Mouse (Mus musculus): Measurements from ENCODE around the gene Ccdc88c.

The Ccdc88c gene

GRCm38 (mm10) chr12:101028954-101029731 is at the start of gene Ccdc88c:
Ccdc88c (minus strand) TSS chr12:101029056.
- peak; percentile 86 for DNase-seq

GRCm38 (mm10) chr12:101077955-101078354 is 49.1 kb upstream of the Ccdc88c start:
- DNase-seq, result no peak

GRCm38 (mm10) chr12:101075433-101075832 is 46.6 kb upstream of the Ccdc88c start:
- DNase-seq, result no peak

DNA sequence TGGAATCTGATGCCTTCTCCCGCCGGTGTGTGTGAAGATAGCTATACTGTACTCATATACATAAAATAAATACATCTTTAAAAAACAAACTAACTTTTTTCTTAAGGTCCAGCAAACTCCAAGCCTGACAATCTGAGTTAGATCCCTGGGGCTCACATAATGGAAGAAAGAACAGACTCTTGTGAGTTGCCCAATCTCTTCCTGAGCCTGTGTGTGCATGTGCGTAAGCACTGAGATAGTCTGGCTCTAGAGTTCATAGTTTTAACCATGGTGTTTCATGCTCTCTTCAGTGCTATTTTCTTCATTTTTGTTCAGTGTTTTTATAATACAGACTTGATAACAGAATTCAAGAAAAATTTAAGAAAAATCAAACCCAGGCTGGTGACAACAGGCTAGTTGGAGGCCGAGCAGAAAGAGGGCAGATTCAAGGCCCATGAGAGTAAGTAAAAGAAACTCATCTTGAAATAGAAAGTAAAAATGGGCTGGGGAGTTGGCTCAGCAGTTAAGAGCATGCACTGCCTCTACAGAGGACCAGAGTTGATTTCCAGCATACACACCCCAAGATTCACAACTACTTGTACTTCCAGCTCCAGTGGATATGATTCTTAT is 46.1 kb upstream of the Ccdc88c start:
- no peak for DNase-seq

DNA sequence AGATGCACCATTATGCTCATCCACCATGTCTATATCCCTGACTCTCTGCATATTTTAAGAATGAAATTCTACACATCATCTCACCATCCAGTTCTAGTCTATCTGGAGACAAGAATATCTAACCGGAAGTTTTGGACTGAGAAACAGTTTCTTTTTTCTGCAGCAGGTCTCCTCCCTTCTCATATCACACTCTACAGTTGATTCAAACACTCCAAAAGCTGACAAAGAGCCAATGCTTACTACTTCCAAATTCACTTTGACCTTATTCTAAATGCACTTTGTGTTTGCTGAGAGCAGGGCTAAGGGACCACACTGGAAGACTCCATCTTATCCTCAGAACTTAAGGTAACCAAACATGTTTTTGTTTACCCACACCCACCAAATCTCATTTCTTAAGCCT is 41.0 kb upstream of the Ccdc88c start:
- no peak for DNase-seq

DNA sequence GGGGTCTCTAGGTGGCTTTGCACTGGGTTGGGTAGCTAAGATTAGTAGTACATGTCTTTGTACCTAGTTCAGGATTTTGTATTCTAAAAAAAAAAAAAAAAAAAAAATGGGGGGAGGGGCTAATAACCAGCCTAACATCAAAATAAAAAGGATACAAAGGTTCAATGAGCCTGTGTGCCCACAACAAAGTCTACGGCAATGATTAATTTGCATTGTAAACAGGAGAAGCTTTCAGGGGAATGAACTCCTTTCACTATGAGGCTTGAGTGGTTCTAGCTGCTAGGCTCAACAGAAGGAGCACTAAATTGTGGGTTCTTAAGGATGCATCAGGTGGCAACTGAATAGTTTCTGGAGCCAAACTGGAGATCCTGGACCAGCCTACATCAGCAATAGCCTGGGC is 37.5 kb upstream of the Ccdc88c start:
- peak; percentile 48 for DNase-seq

DNA sequence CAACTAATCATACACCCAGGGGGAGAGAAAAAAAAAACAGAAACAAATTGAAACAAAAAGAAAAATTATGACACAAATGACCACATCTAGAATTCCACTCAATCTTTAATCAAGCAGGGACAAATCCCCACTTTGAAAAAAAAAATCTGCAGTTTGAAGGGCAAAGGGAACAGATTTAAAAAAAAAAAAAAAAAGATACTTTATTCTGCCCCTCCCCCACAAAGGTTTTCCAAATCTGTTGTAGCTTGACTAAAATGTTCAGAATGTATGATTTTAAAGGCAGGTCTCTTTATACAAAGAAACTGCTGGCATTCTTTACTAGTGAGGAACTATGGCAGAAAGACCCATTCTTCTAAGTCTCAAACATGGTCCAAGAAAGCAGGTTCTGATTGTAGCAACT is 11.1 kb upstream of the Ccdc88c start:
- DNase-seq, result no peak

DNA sequence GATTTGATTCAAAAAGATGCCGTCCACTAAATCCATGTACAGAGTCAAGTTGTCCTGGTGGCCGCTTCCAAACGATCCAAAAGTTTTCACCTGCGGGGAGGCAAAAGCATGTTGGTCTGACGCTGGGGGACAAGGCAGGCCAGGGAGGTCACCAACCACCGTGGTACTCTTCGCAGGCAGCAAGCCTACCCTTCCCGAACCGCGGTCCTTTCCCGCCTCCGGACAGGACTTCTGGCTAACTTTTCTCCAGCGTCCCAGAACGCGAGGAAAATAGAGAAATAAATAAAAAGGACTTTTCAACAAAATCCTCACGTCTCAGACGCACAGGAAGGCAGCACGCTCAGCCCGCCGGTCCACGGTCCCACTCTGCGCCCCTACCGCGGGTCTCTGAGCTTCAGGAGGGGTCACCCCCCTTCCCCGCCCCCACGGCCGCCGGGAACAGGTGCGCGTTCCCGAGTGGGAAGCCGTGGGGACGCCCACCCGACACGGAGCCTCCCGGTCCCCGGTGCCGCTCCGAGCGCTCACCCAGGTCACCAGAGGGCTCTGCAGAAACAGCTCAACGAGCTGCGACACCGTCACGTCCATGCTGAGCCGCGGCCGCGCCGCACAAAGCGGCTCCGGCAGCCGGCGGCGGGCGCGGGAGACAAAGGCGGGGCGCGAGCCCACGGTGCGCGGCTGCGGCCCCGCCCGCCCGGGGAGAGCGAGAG is 456 bp downstream of the Ccdc88c start:
- no peak for DNase-seq

GRCm38 (mm10) chr12:101027451-101028246 is 1.2 kb downstream of the Ccdc88c start:
- peak; percentile 59 for DNase-seq

DNA sequence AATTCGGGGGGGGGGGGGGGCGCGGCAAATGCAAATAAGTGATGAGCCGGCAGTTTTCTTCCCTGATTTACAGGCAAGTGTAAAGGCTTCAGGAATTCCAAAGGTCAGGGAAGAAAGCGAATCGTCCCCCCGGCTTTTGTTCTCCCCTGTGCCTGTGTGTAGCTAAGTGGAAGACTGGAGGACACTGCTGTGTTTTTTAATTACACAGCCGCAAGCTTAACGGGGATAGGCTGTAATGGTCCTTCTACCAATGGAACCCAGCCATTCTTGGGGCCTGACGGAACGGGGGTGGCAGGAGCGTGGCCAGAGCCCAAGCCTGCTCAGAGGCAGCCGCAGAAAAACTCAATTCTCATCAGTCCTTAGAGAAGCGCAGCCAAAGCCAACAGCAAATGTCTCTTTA is 1.9 kb downstream of the Ccdc88c start:
- DNase-seq, result peak; percentile 58

DNA sequence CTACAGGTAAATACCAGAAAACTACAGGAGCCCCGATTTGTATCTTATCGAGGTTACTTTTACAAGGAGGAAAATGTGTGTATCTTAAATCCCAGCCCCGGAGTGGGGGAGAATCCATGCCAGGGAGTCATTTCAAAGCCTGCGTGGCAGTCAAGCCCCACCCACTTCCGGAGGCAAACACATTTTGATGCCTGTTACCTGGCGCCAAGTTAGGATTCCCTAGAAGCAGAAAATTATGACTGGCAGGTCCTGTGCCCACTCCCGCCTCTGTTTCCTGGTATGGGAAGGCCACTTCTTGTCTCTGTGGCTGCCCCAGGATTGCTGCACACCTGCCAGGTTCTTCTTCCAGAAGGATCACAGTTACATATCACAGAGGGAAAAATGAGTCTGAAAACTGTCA is 2.3 kb downstream of the Ccdc88c start:
- peak; percentile 39 for DNase-seq

GRCm38 (mm10) chr12:101026025-101026424 is 2.8 kb downstream of the Ccdc88c start:
- DNase-seq, result no peak

GRCm38 (mm10) chr12:101025379-101025778 is 3.5 kb downstream of the Ccdc88c start:
- DNase-seq, result no peak

DNA sequence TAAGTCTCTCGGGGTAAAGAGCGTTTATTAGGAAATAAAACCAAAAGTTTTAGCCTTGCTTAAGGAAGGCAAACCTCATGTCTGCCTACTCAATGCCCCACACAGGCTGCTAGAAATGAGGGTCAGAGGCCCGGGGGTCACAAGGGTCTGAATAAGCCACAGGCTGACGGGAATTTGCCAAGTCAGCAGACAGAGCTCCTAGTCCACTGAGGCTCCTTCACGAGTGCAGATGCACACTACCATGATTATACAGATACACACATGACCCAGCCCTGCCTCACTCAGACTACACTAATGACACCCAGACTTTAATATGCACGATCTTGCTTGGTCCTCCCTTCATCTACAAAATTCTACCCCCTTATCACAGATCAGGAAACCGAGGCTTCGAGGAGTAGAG is 4.0 kb downstream of the Ccdc88c start:
- DNase-seq, result no peak

- DNase-seq, result no peak
Measured at GRCm38 (mm10) chr12:101023143-101023542, 5.7 kb downstream of the Ccdc88c start.

- DNase-seq, result no peak
Measured at GRCm38 (mm10) chr12:101022353-101022752, 6.5 kb downstream of the Ccdc88c start.

DNA sequence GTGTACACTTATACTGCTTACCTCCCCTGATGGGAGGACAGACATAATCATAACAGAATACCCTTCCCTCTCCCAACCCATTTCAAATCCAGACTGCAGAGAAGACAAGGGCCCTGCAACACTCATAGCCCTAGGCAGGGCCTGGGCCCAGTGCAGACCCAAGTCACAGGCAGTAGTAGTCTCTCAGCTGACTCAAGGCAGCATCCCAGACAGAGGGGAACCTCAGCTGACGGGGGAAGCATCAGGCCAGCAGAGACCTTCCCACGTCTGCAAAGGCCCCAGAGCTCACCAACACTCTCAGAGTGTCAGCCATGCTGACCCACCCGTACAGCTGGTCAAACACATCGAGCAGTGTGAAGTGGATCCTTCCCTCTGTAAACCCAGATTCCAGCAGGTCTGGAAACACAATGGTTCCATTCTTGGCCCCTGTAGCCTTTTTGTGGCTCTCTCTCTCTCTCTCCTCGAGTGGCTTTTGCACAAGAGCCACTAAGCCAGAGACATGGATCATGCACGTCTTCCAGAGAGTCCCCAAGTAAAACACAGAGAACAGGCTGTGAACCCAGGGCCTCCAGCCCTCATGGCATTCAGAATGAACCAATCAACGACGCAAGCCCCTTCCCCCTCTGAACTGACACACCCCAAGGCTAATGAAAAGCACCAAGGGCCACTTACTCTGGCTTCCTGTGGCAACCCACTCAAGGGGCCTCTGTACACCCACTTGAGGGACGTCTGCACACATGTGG is 7.2 kb downstream of the Ccdc88c start:
- DNase-seq, result no peak

DNA sequence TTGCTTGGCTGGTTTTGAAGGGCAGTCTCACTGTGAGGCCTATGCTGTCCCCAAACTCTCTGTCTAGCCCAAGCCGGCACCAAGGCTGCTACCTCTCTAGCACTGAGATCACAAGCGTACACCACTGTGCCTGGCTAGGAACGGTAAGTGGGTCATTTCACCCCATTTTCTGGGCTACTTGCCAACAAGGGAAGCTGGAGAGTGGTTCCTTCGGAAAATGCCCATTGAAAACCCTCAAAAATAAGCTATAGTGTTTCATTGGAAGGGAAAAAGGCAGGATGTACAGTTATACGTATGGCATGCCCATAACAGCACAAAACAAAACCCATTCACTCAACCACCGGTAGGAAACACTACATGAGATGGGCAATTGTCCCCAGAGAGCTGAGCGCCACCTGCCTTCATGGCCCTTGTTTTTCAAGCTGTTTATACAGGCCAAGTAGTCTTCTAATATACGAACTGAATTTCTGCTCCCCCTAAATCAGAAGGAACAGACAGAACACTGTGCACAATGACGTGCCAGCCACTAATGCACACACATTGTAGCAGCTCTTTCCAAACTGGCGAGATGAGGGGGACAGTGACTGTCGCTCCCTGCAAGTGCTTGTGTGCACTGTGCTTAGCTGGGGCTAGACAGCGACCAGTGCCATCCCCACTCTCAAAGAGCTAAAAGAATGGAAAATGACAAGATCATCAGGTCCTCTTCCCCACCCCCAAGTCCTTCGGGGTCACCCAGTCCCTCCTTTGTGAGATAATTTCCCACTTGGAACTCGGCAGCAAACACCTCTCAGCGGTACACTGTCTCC is 8.4 kb downstream of the Ccdc88c start:
- DNase-seq, result no peak

GRCm38 (mm10) chr12:101019443-101019842 is 9.4 kb downstream of the Ccdc88c start:
- DNase-seq, result no peak

- no peak for DNase-seq
Measured at GRCm38 (mm10) chr12:101019031-101019430, 9.8 kb downstream of the Ccdc88c start.

DNA sequence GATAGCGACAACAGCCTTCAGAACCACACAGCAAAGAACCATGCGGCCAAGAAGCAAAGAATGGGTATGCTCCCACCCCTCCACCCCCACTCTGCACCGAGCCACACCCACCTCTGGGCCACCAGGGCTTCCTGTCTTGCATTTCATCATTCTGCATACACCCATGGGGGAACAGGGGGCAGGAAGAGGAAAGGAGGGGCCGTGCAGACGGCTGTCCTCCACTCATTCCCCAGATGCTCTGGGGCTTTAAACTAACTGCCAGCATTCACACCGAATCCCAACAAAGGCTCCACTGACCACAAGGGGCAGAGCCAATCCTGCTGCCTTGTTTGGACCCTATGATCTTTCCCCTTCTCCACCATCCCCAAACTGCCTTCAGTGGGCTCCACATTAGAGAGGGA is 10.9 kb downstream of the Ccdc88c start:
- no peak for DNase-seq

Measured in kidney, adult 9 months (tissue).